Mouse (Mus musculus) liver, embryonic 14.5 days (tissue): ENCODE measurements around the gene 4933434E20Rik. TPM values are rescaled to one million over a fixed set of nuclear protein-coding genes. Genes with fewer than 3 reads are reported as not detected.

Experiments
- ATAC-seq: fragments of 200-750 bp; cut with Nextera tagmentation; 2 replicates; pipeline ENCODE4 v1.8.0; 2017; ENCODE audit warnings: moderate number of reproducible peaks, mild to moderate bottlenecking, moderate library complexity; ENCODE audit not compliant: insufficient read depth
- DNase-seq, 3 experiments: peaks; one replicate each; pipeline ENCODE4 v3.0.0-alpha.2; 2012 to 2013; ENCODE audit warnings: low read depth in 3 of 3, low spot score in 3 of 3
- H3K27ac ChIP-seq: fragments of 300-500 bp; sonication (generic); 2 replicates; pipeline ENCODE4 v1.5.1; 2014; ENCODE audit warnings: moderate library complexity, mild to moderate bottlenecking, control low read depth, inconsistent platforms
- H3K27me3 ChIP-seq: fragments of 300-500 bp; sonication (generic); 2 replicates; pipeline ENCODE4 v1.6.1; 2014; ENCODE audit warnings: mild to moderate bottlenecking, low read length, moderate library complexity; ENCODE audit not compliant: control insufficient read depth, insufficient read depth
- H3K36me3 ChIP-seq: fragments of 300-500 bp; sonication (generic); replicated peaks from 2 replicates; pipeline ENCODE4 v1.6.1; 2014; ENCODE audit warnings: low read depth; ENCODE audit not compliant: control insufficient read depth, insufficient read depth
- H3K4me1 ChIP-seq, 2 experiments: fragments of 200-500 bp in 1 of 2; fragments of 300-500 bp in 1 of 2; sonication (generic) in 1 of 2; replicated peaks; 2 replicates each; pipeline ENCODE4 v1.6.1; 2012 to 2014; ENCODE audit warnings: antibody characterized with exemption in 1 of 2, inconsistent platforms in 1 of 2, low read length in 1 of 2; ENCODE audit not compliant: control insufficient read depth in 2 of 2, insufficient read depth in 2 of 2
- H3K4me2 ChIP-seq: fragments of 300-500 bp; sonication (generic); 2 replicates; pipeline ENCODE4 v1.6.1; 2014; ENCODE audit warnings: low read depth, mild to moderate bottlenecking, control low read depth, moderate library complexity
- H3K4me3 ChIP-seq, 2 experiments: fragments of 200-500 bp in 1 of 2; fragments of 300-500 bp in 1 of 2; sonication (generic) in 1 of 2; 2 replicates each; pipeline ENCODE4 v1.5.1; 2012 to 2014; ENCODE audit warnings: low read depth in 2 of 2, low read length in 2 of 2, mild to moderate bottlenecking in 2 of 2, control low read depth in 1 of 2, inconsistent platforms in 1 of 2, moderate library complexity in 1 of 2; ENCODE audit not compliant: insufficient read depth in 1 of 2
- H3K9ac ChIP-seq: fragments of 300-500 bp; sonication (generic); replicated peaks from 2 replicates; pipeline ENCODE4 v1.6.1; 2014; ENCODE audit warnings: mild to moderate bottlenecking, control low read depth, moderate library complexity
- H3K9me3 ChIP-seq: fragments of 300-500 bp; sonication (generic); 2 replicates; pipeline ENCODE4 v1.6.1; 2016; ENCODE audit warnings: low read length, mixed read lengths; ENCODE audit not compliant: control insufficient read depth
- CTCF ChIP-seq: IDR thresholded peaks from 2 replicates; pipeline ENCODE4 v1.5.1; 2016; ENCODE audit warnings: antibody characterized with exemption, low read depth, control low read depth
- EP300 ChIP-seq: IDR thresholded peaks from 2 replicates; pipeline ENCODE4 v1.6.1; 2016; ENCODE audit warnings: antibody characterized with exemption, low read depth
- WGBS: fragments of 180-500 bp; shearing (Covaris S2); extraction: QIAGEN DNeasy Blood & Tissue Kit; methylation state at CpG from one replicate; pipeline ENCODE4 v1.1.7; 2014; ENCODE audit not compliant: insufficient replicate concordance; 5-methylcytosine and 5-hydroxymethylcytosine counted together
- microRNA counts: library from miRNA; unstranded; fragments of <30 nt; microRNA quantifications from one replicate; lab custom pipeline; 2016
- microRNA-seq: library from miRNA; unstranded; fragments of <30 nt; microRNA quantifications from one replicate; pipeline ENCODE4, GENCODE M21; 2016
- polyA plus RNA-seq, 2 experiments: library from polyadenylated mRNA; depleted of rRNA in 1 of 2; stranded (reverse) in 1 of 2; unstranded in 1 of 2; fragments of >200 nt; fragmentation: Nextera tagmentation in 1 of 2; extraction: Ambion mirVana in 1 of 2; gene quantifications; 2 replicates each; pipeline versions ENCODE4 v1.2.1 to v1.2.3; 2012 to 2014

4933434E20Rik gene
- polyA plus RNA-seq, 2 experiments: 19.1 to 83.8 TPM

- no peak for ATAC-seq
- H3K9me3 ChIP-seq: no peaks in the 10 kb centered on the region
- H3K27ac ChIP-seq: no peak within 1 kb of the TSS
- H3K27me3 ChIP-seq: no peaks in the 10 kb centered on the region
- peaks cover 9% of the 10 kb centered on the region for H3K36me3 ChIP-seq
- no peak within 1 kb of the TSS for H3K4me2 ChIP-seq
- TF ChIP-seq EP300: no peak
- no peak for TF ChIP-seq CTCF
- H3K4me3 ChIP-seq: no peak within 1 kb of the TSS
- no peaks in the 10 kb centered on the region for H3K4me1 ChIP-seq
- no peak within 1 kb of the TSS for H3K9ac ChIP-seq
- DNase-seq: no peak
- WGBS: 71% methylated on average over 13 of the region's 13 CpGs
Measured at GRCm38 (mm10) chr3:90103938-90104337, 52.5 kb downstream of the 4933434E20Rik start, which contains the start of gene Nup210l. Gene Nup210l, plus strand, starts transcription at chr3:90104132.

GRCm38 (mm10) chr3:90111706-90112105, 60.3 kb downstream of the 4933434E20Rik start:
- no peak overlapping the region for H3K9ac ChIP-seq
- no peak overlapping the region for H3K27ac ChIP-seq
- no peak overlapping the region for H3K4me3 ChIP-seq
- H3K4me1 ChIP-seq: no peaks in the 10 kb centered on the region
- H3K36me3 ChIP-seq: no peaks in the 10 kb centered on the region
- no peak for ATAC-seq
- no peaks in the 10 kb centered on the region for H3K9me3 ChIP-seq
- H3K4me2 ChIP-seq: no peak overlapping the region
- TF ChIP-seq EP300: no peak
- TF ChIP-seq CTCF: no peak
- no peaks in the 10 kb centered on the region for H3K27me3 ChIP-seq
- WGBS: 44% methylated on average over 2 of the region's 2 CpGs
- no peak for DNase-seq

GRCm38 (mm10) chr3:90114342-90114741, 62.9 kb downstream of the 4933434E20Rik start:
- ATAC-seq (no peak), DNase-seq (no peak)
- Histone ChIP-seq H3K27me3 (no peaks in the 10 kb centered on the region), H3K4me3 (no peak overlapping the region), H3K4me2 (no peak overlapping the region), H3K9ac (no peak overlapping the region), H3K36me3 (no peaks in the 10 kb centered on the region), H3K27ac (no peak overlapping the region), H3K9me3 (no peaks in the 10 kb centered on the region), H3K4me1 (no peaks in the 10 kb centered on the region)
- 74% methylated on average over 2 of the region's 2 CpGs for WGBS
- TF ChIP-seq CTCF (no peak), EP300 (no peak)

GRCm38 (mm10) chr3:90115526-90115925, 64.1 kb downstream of the 4933434E20Rik start:
- 50% methylated on average over 3 of the region's 3 CpGs for WGBS
- H3K9ac ChIP-seq: no peak overlapping the region
- H3K36me3 ChIP-seq: no peaks in the 10 kb centered on the region
- H3K4me3 ChIP-seq: no peak overlapping the region
- DNase-seq (no peak), ATAC-seq (no peak)
- no peak overlapping the region for H3K27ac ChIP-seq
- H3K27me3 ChIP-seq: no peaks in the 10 kb centered on the region
- TF ChIP-seq CTCF (no peak), EP300 (no peak)
- no peaks in the 10 kb centered on the region for H3K4me1 ChIP-seq
- no peak overlapping the region for H3K4me2 ChIP-seq
- H3K9me3 ChIP-seq: no peaks in the 10 kb centered on the region

MicroRNA genes within 50 kb of the gene (microRNA counts, 519-probe panel; counts per million panel counts)
- microRNA mmu-miR-190b (lab: Ali Mortazavi, UCI): 5,592 counts per million, percentile 35 among the panel's probes with 10 or more counts

Small RNA genes within 50 kb of the gene (microRNA-seq; reads per million reads assigned to microRNA genes)
- 13.1 reads per million, percentile 25 among the genes with 10 or more reads in this experiment for gene Mir190b
- gene Mir7669: 1.7 reads per million

Other genes starting within 250 kb of the 4933434E20Rik start
- gene She, start 220.3 kb upstream of the 4933434E20Rik start, polyA plus RNA-seq (2012; rRNA removed): 0.50 and 0.55 TPM in 2 replicates
- gene She, start 220.3 kb upstream of the 4933434E20Rik start, polyA plus RNA-seq (2014; fragmentation: Nextera tagmentation; extraction: Ambion mirVana): 0.81 and 0.86 TPM in 2 replicates
- gene Il6ra, start 138.4 kb upstream of the 4933434E20Rik start, polyA plus RNA-seq (2012; rRNA removed): 0.92 and 1.2 TPM in 2 replicates
- 1.3 and 1.9 TPM in 2 replicates for gene Il6ra, start 138.4 kb upstream of the 4933434E20Rik start, polyA plus RNA-seq (2014; fragmentation: Nextera tagmentation; extraction: Ambion mirVana)
- gene Atp8b2, start 88.1 kb upstream of the 4933434E20Rik start, polyA plus RNA-seq (2012; rRNA removed): 2.9 and 3.4 TPM in 2 replicates
- gene Atp8b2, start 88.1 kb upstream of the 4933434E20Rik start, polyA plus RNA-seq (2014; fragmentation: Nextera tagmentation; extraction: Ambion mirVana): 1.8 TPM in 2 replicates
- 44.4 and 59.9 TPM in 2 replicates for gene Hax1, start 52.9 kb upstream of the 4933434E20Rik start, polyA plus RNA-seq (2012; rRNA removed)
- gene Hax1, start 52.9 kb upstream of the 4933434E20Rik start, polyA plus RNA-seq (2014; fragmentation: Nextera tagmentation; extraction: Ambion mirVana): 107 and 108 TPM in 2 replicates
- 48.9 and 52.4 TPM in 2 replicates for gene Ubap2l, start 992 bp downstream of the 4933434E20Rik start, polyA plus RNA-seq (2012; rRNA removed)
- 70.4 and 72.1 TPM in 2 replicates for gene Ubap2l, start 992 bp downstream of the 4933434E20Rik start, polyA plus RNA-seq (2014; fragmentation: Nextera tagmentation; extraction: Ambion mirVana)
- gene Tpm3, start 21.0 kb downstream of the 4933434E20Rik start, polyA plus RNA-seq (2012; rRNA removed): 54.6 and 86.2 TPM in 2 replicates
- gene Tpm3, start 21.0 kb downstream of the 4933434E20Rik start, polyA plus RNA-seq (2014; fragmentation: Nextera tagmentation; extraction: Ambion mirVana): 153 and 160 TPM in 2 replicates
- gene Nup210l, start 52.5 kb downstream of the 4933434E20Rik start, polyA plus RNA-seq (2012; rRNA removed): 0.19 and 0.28 TPM in 2 replicates
- gene Nup210l, start 52.5 kb downstream of the 4933434E20Rik start, polyA plus RNA-seq (2014; fragmentation: Nextera tagmentation; extraction: Ambion mirVana): 0.15 TPM in 1 of 2 replicates, not detected in the other
- 1,231 and 1,357 TPM in 2 replicates for gene Rps27, start 162.0 kb downstream of the 4933434E20Rik start, polyA plus RNA-seq (2012; rRNA removed)
- 948 and 959 TPM in 2 replicates for gene Rps27, start 162.0 kb downstream of the 4933434E20Rik start, polyA plus RNA-seq (2014; fragmentation: Nextera tagmentation; extraction: Ambion mirVana)
- 2.0 and 4.3 TPM in 2 replicates for gene Rab13, start 162.1 kb downstream of the 4933434E20Rik start, polyA plus RNA-seq (2012; rRNA removed)
- gene Rab13, start 162.1 kb downstream of the 4933434E20Rik start, polyA plus RNA-seq (2014; fragmentation: Nextera tagmentation; extraction: Ambion mirVana): 1.9 and 2.9 TPM in 2 replicates
- gene Jtb, start 180.0 kb downstream of the 4933434E20Rik start, polyA plus RNA-seq (2012; rRNA removed): 18.8 and 21.2 TPM in 2 replicates
- gene Jtb, start 180.0 kb downstream of the 4933434E20Rik start, polyA plus RNA-seq (2014; fragmentation: Nextera tagmentation; extraction: Ambion mirVana): 48.8 and 55.9 TPM in 2 replicates
- gene Creb3l4, start 191.9 kb downstream of the 4933434E20Rik start, polyA plus RNA-seq (2012; rRNA removed): 0.15 and 0.27 TPM in 2 replicates
- 0.24 and 0.28 TPM in 2 replicates for gene Creb3l4, start 191.9 kb downstream of the 4933434E20Rik start, polyA plus RNA-seq (2014; fragmentation: Nextera tagmentation; extraction: Ambion mirVana)
- gene Slc39a1, start 196.5 kb downstream of the 4933434E20Rik start, polyA plus RNA-seq (2012; rRNA removed): 9.8 and 10.8 TPM in 2 replicates
- gene Slc39a1, start 196.5 kb downstream of the 4933434E20Rik start, polyA plus RNA-seq (2014; fragmentation: Nextera tagmentation; extraction: Ambion mirVana): 24.1 and 24.9 TPM in 2 replicates
- 7.6 and 8.9 TPM in 2 replicates for gene Crtc2, start 202.5 kb downstream of the 4933434E20Rik start, polyA plus RNA-seq (2012; rRNA removed)
- 3.2 TPM in 2 replicates for gene Crtc2, start 202.5 kb downstream of the 4933434E20Rik start, polyA plus RNA-seq (2014; fragmentation: Nextera tagmentation; extraction: Ambion mirVana)
- gene Dennd4b, start 213.5 kb downstream of the 4933434E20Rik start, polyA plus RNA-seq (2012; rRNA removed): 3.9 and 4.6 TPM in 2 replicates
- 1.0 and 1.6 TPM in 2 replicates for gene Dennd4b, start 213.5 kb downstream of the 4933434E20Rik start, polyA plus RNA-seq (2014; fragmentation: Nextera tagmentation; extraction: Ambion mirVana)
- 4.4 and 5.6 TPM in 2 replicates for gene Gatad2b, start 241.5 kb downstream of the 4933434E20Rik start, polyA plus RNA-seq (2012; rRNA removed)
- 2.2 and 3.2 TPM in 2 replicates for gene Gatad2b, start 241.5 kb downstream of the 4933434E20Rik start, polyA plus RNA-seq (2014; fragmentation: Nextera tagmentation; extraction: Ambion mirVana)